Comparison of ENCODE assay signal across 23 mouse cellular contexts in genomic region chr11:43160188-43160942, GRCm38 (mm10). TPM values are rescaled to one million over a fixed set of nuclear protein-coding genes. Genes with fewer than 3 reads are reported as not detected.
A peak's percentile ranks its signal among the peaks of the same experiment; 100 is the strongest.
DNase-seq lines count a peak whose midpoint lies in the region; ATAC-seq and TF ChIP-seq lines count a peak whose summit lies in the region.
"Had no signal": no experiment of that assay in that cellular context is flagged by ENCODE, and none has a peak within 500 bp of the region (broad histone marks: within the 10 kb centered on the region; RNA-seq: fewer than 3 reads in every experiment).

No protein-coding gene starts in this region.

- no peak for TF ChIP-seq CTCF in liver, adult 2 months (IDR thresholded peaks at IDR 0.05; ENCODE audit: low read depth, low read length)

- no peaks in the 10 kb centered on the region for H3K79me2 ChIP-seq in liver, adult 2 months (ENCODE audit: control insufficient read depth, insufficient read depth, low read length)

- 63% methylated on average over 9 of the region's 9 CpGs for WGBS in liver, adult 2 months
- WGBS in liver, embryonic 12.5 days (ENCODE audit: insufficient replicate concordance) = 57% methylated on average over 9 of the region's 9 CpGs
- 50% methylated on average over 9 of the region's 9 CpGs for WGBS in intestine, embryonic 15.5 days
- WGBS in neural tube, embryonic 14.5 days = 54% methylated on average over 9 of the region's 9 CpGs

- no peaks in the 10 kb centered on the region for H3K36me3 ChIP-seq in liver, adult 2 months (ENCODE audit: control insufficient read depth, insufficient read depth, low read length)
- no peaks in the 10 kb centered on the region for H3K36me3 ChIP-seq in liver, embryonic 12.5 days
- H3K36me3 ChIP-seq in intestine, embryonic 15.5 days = no peaks in the 10 kb centered on the region
- H3K36me3 ChIP-seq in neural tube, embryonic 14.5 days (ENCODE audit: control insufficient read depth, insufficient read depth, low read length) = no peaks in the 10 kb centered on the region
- H3K36me3 ChIP-seq: embryonic facial prominence, embryonic 15.5 days; forebrain, embryonic 10.5 days; heart, embryonic 13.5 days had no signal

- no peak overlapping the region for H3K9ac ChIP-seq in liver, adult 2 months (ENCODE audit: low read depth, low read length)
- H3K9ac ChIP-seq in liver, embryonic 12.5 days = no peak overlapping the region
- no peak overlapping the region for H3K9ac ChIP-seq in intestine, embryonic 15.5 days
- no peak overlapping the region for H3K9ac ChIP-seq in neural tube, embryonic 14.5 days (replicated peaks; ENCODE audit: low read depth, low read length)
- H3K9ac ChIP-seq: embryonic facial prominence, embryonic 15.5 days; heart, embryonic 13.5 days had no signal

- TF ChIP-seq POLR2A in liver, adult 2 months (IDR thresholded peaks at IDR 0.05; ENCODE audit: extremely low read depth, insufficient read depth, low read length) = no peak

- H3K4me1 ChIP-seq in liver, adult 2 months (ENCODE audit: control insufficient read depth, insufficient read depth, low read length) = no peaks in the 10 kb centered on the region
- H3K4me1 ChIP-seq in liver, embryonic 12.5 days = no peaks in the 10 kb centered on the region
- no peaks in the 10 kb centered on the region for H3K4me1 ChIP-seq in intestine, embryonic 15.5 days (replicated peaks)
- H3K4me1 ChIP-seq in neural tube, embryonic 14.5 days (ENCODE audit: control insufficient read depth, insufficient read depth, low read length) = no peaks in the 10 kb centered on the region
- H3K4me1 ChIP-seq: embryonic facial prominence, embryonic 15.5 days; forebrain, embryonic 10.5 days; heart, embryonic 13.5 days had no signal

- H3K4me2 ChIP-seq in liver, embryonic 12.5 days = no peak overlapping the region
- no peak overlapping the region for H3K4me2 ChIP-seq in intestine, embryonic 15.5 days (replicated peaks)
- no peak overlapping the region for H3K4me2 ChIP-seq in neural tube, embryonic 14.5 days (ENCODE audit: low read depth, low read length)
- H3K4me2 ChIP-seq: embryonic facial prominence, embryonic 15.5 days; heart, embryonic 13.5 days had no signal

- no peak for ATAC-seq in liver, embryonic 12.5 days
- peak; percentile 77 for ATAC-seq in intestine, embryonic 15.5 days
- ATAC-seq in neural tube, embryonic 14.5 days (ENCODE audit: low read depth) = peak; percentile 46
- ATAC-seq: forebrain, embryonic 14.5 days; Patski had no signal

- H3K27ac ChIP-seq in liver, adult 2 months (replicated peaks; ENCODE audit: insufficient read depth, low read depth, low read length) = no peak overlapping the region
- H3K27ac ChIP-seq in liver, embryonic 12.5 days = no peak overlapping the region
- H3K27ac ChIP-seq in intestine, embryonic 15.5 days = no peak overlapping the region
- H3K27ac ChIP-seq in neural tube, embryonic 14.5 days (ENCODE audit: low read depth, low read length) = no peak overlapping the region
- H3K27ac ChIP-seq: embryonic facial prominence, embryonic 15.5 days; forebrain, embryonic 10.5 days; gastrocnemius, adult 2 months; heart, embryonic 13.5 days had no signal

- DNase-seq in liver, adult 2 months (ENCODE audit: extremely low read depth, low read depth, low spot score) = peak; percentile 11
- no peak for DNase-seq in embryo, embryonic 9.5 days (ENCODE audit: extremely low spot score)
- no peak for DNase-seq in heart, adult 11 months
- DNase-seq: adrenal gland, adult 2 months; adrenal gland, postnatal 25 days; cerebellum, adult 18-20 months; cerebellum, adult 9-11 months; cerebellum, postnatal 36 days; gastrocnemius, adult 2 months; gastrocnemius, postnatal 25 days; heart, postnatal 36 days had no signal

- H3K4me3 ChIP-seq in liver, adult 2 months (ENCODE audit: insufficient read depth, low read depth, low read length) = no peak overlapping the region
- no peak overlapping the region for H3K4me3 ChIP-seq in liver, embryonic 12.5 days
- H3K4me3 ChIP-seq in intestine, embryonic 15.5 days (replicated peaks) = no peak overlapping the region
- H3K4me3 ChIP-seq in neural tube, embryonic 14.5 days (ENCODE audit: low read depth, low read length) = no peak overlapping the region
- H3K4me3 ChIP-seq: embryonic facial prominence, embryonic 15.5 days; erythroblast, embryonic 14.5 days; forebrain, embryonic 10.5 days; gastrocnemius, adult 2 months; heart, embryonic 13.5 days had no signal

- H3K9me3 ChIP-seq in liver, embryonic 12.5 days (replicated peaks) = no peaks in the 10 kb centered on the region
- H3K9me3 ChIP-seq in intestine, embryonic 15.5 days = no peaks in the 10 kb centered on the region
- no peaks in the 10 kb centered on the region for H3K9me3 ChIP-seq in neural tube, embryonic 14.5 days (ENCODE audit: control insufficient read depth, low read length)
- H3K9me3 ChIP-seq: embryonic facial prominence, embryonic 15.5 days; forebrain, embryonic 10.5 days; heart, embryonic 13.5 days had no signal

- H3K27me3 ChIP-seq in liver, adult 2 months (ENCODE audit: control insufficient read depth, insufficient read depth, low read length) = no peaks in the 10 kb centered on the region
- H3K27me3 ChIP-seq in liver, embryonic 12.5 days (replicated peaks) = no peaks in the 10 kb centered on the region
- no peaks in the 10 kb centered on the region; the same call in 1 of the 2 replicates for H3K27me3 ChIP-seq in intestine, embryonic 15.5 days (replicated peaks)
- H3K27me3 ChIP-seq in neural tube, embryonic 14.5 days (ENCODE audit: control insufficient read depth, insufficient read depth, low read length) = no peaks in the 10 kb centered on the region
- H3K27me3 ChIP-seq: CH12.LX; embryonic facial prominence, embryonic 15.5 days; heart, embryonic 13.5 days had no signal

RNA-seq across cellular contexts. Expression of gene Atp10b, which starts 10.7 kb away (rescaled TPM):
- 0.07 TPM in 1 of 2 replicates, not detected in the other for total RNA-seq in liver, adult 2 months (2014; rRNA removed)
- not detected in 2 replicates for polyA plus RNA-seq in liver, adult 2 months (2012; rRNA removed)
- 0.01 TPM in 1 of 2 replicates, not detected in the other for polyA plus RNA-seq in liver, embryonic 12.5 days (2016; fragmentation: Nextera tagmentation; extraction: Ambion mirVana)
- 2.0 and 2.3 TPM in 2 replicates for polyA plus RNA-seq in intestine, embryonic 15.5 days (2015; fragmentation: Nextera tagmentation; extraction: Ambion mirVana)
- 0.07 and 0.70 TPM in 2 replicates for polyA plus RNA-seq in neural tube, embryonic 14.5 days (2014; fragmentation: Nextera tagmentation; extraction: Ambion mirVana)
- total RNA-seq: CH12.LX; gastrocnemius, adult 2 months; gastrocnemius, postnatal 25 days; granulocyte monocyte progenitor cell, adult 5-6 weeks; heart, postnatal 36 days had no signal
- polyA plus RNA-seq: adrenal gland, adult 2 months; forebrain, embryonic 10.5 days; heart, postnatal 0 days; Patski had no signal
